Mouse (Mus musculus) megakaryocyte, embryonic 14.5 days (primary cell): Measurements from ENCODE around the gene Psenen. TPM values are rescaled to one million over a fixed set of nuclear protein-coding genes. Genes with fewer than 3 reads are reported as not detected.

ENCODE experiments used
- H3K27me3 ChIP-seq: replicated peaks from 2 replicates; pipeline ENCODE3; 2012; ENCODE audit warnings: inconsistent platforms
- H3K36me3 ChIP-seq: replicated peaks from 2 replicates; pipeline ENCODE3; 2012; ENCODE audit warnings: low read length, inconsistent platforms, mixed read lengths
- H3K4me1 ChIP-seq: 2 replicates; pipeline ENCODE4 v1.6.1; 2012; ENCODE audit warnings: inconsistent platforms
- H3K4me3 ChIP-seq: replicated peaks from 2 replicates; pipeline ENCODE3; 2012; ENCODE audit warnings: moderate library complexity, mild to moderate bottlenecking, inconsistent platforms
- H3K9me3 ChIP-seq: 2 replicates; pipeline ENCODE4 v1.6.1; 2012; ENCODE audit warnings: inconsistent platforms
- FLI1 ChIP-seq: IDR thresholded peaks from 2 replicates; pipeline ENCODE4 v1.6.1; 2012; ENCODE audit warnings: low read length, inconsistent platforms, mixed read lengths
- GATA1 ChIP-seq: IDR thresholded peaks from 3 replicates; pipeline ENCODE4 v1.6.1; 2012; ENCODE audit warnings: mixed read lengths, low read length, inconsistent platforms, borderline replicate concordance
- polyA plus RNA-seq: library from polyadenylated mRNA; stranded (reverse); fragments of >175 nt; gene quantifications from 2 replicates; pipeline ENCODE4 v1.2.3, GENCODE M21; 2012; ENCODE audit warnings: low replicate concordance; ENCODE audit not compliant: insufficient read depth

Psenen gene
- polyA plus RNA-seq, 1 experiment: 77.9 TPM

DNA sequence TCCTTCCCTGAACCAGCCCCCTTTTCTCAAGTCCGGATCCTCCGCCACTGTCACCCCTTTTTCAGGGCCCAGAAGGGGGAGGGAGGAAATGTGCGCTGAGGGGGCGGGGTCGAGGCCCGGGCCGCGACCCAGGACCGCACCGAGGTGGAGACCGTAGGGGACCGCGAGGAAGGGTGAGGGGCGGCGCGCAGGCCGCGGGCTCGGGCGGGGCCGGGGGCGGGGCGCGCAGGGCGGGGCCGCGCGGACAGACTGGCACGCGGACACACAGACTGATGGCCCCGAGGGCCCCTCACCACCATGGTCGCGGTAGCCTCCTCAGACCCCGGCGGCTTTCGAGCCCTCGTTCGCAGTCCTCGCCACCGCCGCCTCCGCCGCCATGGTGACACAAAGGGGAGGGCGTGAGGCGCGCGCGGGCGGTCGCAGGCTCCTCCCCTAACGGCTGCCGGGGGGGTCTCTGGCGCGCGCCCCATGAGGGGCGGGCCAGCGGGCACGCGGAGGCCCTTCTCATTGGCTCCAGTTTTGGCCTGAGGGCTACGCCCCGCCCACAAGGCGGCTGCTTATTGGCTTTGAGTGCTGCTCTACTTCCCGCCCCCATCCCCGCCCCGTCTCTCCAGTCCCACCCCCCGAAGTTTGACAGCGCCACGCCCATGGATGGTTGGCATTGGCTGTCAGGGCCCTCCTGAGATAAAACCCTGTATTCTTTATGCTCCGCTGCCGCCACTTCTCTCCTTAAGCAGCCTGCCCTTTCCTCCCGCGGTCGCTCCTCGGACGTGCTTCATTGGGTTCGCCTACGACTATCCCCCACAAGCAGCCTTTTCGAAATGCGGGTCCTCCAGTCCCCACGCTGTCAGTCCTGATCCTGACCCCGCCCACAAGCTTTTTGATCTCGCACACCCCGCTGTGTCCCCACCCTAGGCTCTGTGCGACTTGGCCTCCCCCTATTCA, 28.5 kb downstream of the Psenen start, which contains the start of gene Arhgap33:
TSS of gene Arhgap33 (minus strand) at position 428 of the 945 bp plus-strand sequence.
- peak within 1 kb of the TSS; percentile 98 for H3K4me3 ChIP-seq
- peaks cover 26% of the 10 kb centered on the region for H3K4me1 ChIP-seq
- TF ChIP-seq FLI1 (no peak), GATA1 (no peak)
- no peaks in the 10 kb centered on the region for H3K27me3 ChIP-seq
- peaks cover 54% of the 10 kb centered on the region for H3K36me3 ChIP-seq
- H3K9me3 ChIP-seq: no peaks in the 10 kb centered on the region

DNA sequence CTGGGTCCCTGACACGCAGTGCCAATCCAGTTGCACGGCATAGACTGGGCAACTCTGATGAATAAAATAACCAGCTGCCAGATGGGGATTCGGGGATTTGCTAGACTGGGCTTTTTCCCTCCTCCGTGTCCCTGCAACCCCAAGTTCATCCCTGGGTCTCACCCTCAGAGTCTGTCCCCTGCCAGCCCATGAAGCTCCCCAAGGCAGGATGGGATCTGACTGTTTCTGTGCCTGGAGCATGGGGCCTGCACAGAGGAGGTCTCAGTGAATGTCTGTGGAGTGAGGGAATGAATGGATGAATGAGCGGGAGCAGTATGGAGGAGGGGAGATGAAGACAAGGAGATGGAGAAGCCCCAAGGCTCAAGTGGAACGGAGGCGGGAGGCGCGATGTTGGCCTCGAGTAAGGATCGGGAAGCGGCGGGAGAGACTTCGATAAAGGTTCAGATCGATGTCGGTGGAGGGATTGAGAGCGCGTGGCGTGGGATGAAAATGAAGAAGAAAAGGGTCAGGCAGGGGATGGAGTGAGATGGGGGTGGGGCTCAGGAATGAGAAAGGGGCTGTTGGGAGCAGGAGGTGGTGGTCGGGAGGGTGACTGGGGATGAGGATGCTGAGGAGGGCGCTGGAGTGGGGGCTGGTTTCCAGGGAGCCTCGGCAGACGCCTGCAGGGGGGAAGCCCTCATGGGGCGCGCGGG, 29.3 kb downstream of the Psenen start:
- peak overlapping the region; percentile 98 for H3K4me3 ChIP-seq
- no peaks in the 10 kb centered on the region for H3K27me3 ChIP-seq
- no peaks in the 10 kb centered on the region for H3K9me3 ChIP-seq
- TF ChIP-seq FLI1 (no peak), GATA1 (no peak)
- peaks cover 26% of the 10 kb centered on the region for H3K4me1 ChIP-seq
- peaks cover 54% of the 10 kb centered on the region for H3K36me3 ChIP-seq

DNA sequence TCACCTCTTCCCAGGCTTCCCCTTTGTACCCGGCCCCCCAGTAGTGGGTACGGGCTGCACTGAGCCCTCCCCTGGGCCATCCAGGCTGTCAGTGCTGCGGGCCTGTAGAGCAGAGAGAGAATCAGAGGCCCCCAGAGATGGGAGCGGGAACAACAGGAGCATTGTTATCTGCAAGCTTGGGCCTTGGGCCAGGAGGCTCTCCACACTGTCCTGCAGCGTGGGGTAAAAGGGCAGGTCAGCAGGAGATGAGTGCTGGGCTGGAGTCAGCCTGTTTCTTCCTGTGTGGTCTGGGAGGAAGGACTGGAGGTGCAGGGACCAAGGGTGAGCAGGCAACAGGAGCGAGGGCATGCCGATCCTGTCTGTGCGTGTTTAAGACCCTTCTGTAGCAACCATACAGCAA, 30.5 kb downstream of the Psenen start:
- Histone ChIP-seq H3K4me1 (peaks cover 26% of the 10 kb centered on the region), H3K9me3 (no peaks in the 10 kb centered on the region), H3K27me3 (no peaks in the 10 kb centered on the region), H3K36me3 (peaks cover 57% of the 10 kb centered on the region), H3K4me3 (peak overlapping the region; percentile 40)
- no peak for TF ChIP-seq GATA1
- TF ChIP-seq FLI1: no peak

DNA sequence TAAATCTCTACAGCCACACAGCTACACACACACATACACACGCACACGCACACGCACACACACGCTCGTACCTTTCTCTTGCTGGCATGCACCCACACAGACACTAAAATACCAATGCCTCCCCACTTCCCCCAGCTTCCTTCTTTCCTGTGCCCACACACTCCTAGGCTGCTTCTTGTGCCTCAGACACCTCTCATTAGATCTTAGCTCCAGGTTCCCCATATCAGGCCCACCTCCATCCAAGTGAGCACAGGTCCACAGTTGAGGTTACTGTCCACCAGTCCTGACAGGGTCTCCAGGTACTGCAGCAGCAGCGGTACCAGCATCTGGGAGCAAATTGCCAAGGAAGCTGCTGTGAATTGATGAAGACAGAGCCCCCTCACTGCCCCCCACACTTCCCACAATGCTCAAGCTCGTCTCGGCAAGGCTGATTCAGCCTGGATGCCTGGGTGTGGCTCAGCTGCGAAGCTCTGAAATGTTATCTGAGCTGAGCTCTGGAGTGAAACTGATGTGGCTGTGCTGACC, 32.1 kb downstream of the Psenen start:
- peaks cover 68% of the 10 kb centered on the region for H3K36me3 ChIP-seq
- TF ChIP-seq GATA1: no peak
- TF ChIP-seq FLI1: no peak
- H3K4me1 ChIP-seq: peaks cover 26% of the 10 kb centered on the region
- H3K27me3 ChIP-seq: no peaks in the 10 kb centered on the region
- no peak overlapping the region for H3K4me3 ChIP-seq
- H3K9me3 ChIP-seq: no peaks in the 10 kb centered on the region

DNA sequence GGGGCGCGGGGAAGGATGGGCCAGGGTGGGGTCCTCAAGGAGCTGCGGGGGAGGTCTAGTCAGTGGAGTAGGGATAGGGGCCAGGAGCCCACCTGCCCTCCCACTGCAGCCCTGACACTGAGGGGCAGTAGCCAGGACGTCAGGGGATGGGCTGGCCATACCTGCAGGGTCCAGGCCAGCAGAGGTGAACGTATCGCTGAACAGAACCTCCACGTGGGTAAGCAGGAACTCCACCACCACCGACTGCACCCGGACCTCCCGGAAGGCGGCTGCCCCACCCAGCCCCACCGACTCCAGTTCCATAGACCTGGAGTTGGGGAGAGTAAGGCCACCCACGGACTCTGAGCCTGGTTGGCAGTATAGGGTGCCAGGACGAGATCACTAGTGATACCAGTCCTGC, 36.4 kb downstream of the Psenen start:
- no peaks in the 10 kb centered on the region for H3K27me3 ChIP-seq
- H3K4me3 ChIP-seq: no peak overlapping the region
- H3K4me1 ChIP-seq: no peaks in the 10 kb centered on the region
- H3K36me3 ChIP-seq: peaks cover 95% of the 10 kb centered on the region
- TF ChIP-seq FLI1 (no peak), GATA1 (no peak)
- no peaks in the 10 kb centered on the region for H3K9me3 ChIP-seq

DNA sequence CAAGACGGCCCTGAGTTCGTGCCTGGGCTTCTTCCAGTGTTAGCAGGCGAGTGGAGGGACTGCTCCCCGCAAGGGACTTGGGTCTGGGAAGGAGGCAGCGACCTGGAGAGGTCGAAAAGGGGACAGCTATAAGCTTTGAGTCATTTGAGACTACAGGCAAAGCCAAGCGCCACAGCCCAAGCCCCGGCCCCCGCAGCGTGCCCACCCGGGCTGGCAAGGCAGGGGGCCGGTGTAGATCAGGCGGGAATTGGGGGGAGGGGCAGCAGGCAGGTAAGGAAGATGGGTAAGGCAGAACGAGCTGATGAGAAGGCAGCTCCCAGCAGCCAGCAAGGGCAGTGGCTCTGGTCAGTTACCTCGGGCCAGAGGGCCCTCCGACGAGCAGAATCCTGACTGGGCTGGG, 37.0 kb downstream of the Psenen start:
- no peak overlapping the region for H3K4me3 ChIP-seq
- H3K36me3 ChIP-seq: peaks cover 89% of the 10 kb centered on the region
- H3K9me3 ChIP-seq: no peaks in the 10 kb centered on the region

DNA sequence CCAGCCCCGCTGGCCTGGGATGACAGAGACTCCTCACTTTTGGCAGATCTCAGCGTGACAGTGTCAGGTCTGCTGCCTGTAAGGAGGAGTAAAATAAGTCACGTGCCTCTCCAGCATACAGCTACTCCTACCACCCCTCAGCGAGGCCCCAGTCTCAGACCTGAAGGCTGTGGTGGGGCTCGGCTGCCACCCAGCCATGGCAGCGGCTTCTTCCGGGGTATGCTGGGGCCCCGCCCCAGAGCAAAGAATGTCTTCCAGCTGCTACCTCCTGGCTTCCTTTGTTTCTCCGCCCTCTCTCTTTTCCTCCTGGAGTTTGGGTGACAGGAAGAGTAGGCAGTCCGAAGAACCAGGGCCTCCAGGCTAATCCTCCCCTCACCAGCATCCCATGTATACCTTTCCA, 37.5 kb downstream of the Psenen start:
- peaks cover 5% of the 10 kb centered on the region for H3K27me3 ChIP-seq
- H3K4me3 ChIP-seq: no peak overlapping the region
- no peaks in the 10 kb centered on the region for H3K4me1 ChIP-seq
- no peaks in the 10 kb centered on the region for H3K9me3 ChIP-seq
- TF ChIP-seq FLI1: no peak
- no peak for TF ChIP-seq GATA1
- H3K36me3 ChIP-seq: peaks cover 84% of the 10 kb centered on the region

More for the DNA sequence above, 37.0 kb downstream of the Psenen start:
- Histone ChIP-seq H3K27me3 (peaks cover under 1% of the 10 kb centered on the region), H3K4me1 (no peaks in the 10 kb centered on the region)
- no peak for TF ChIP-seq FLI1
- TF ChIP-seq GATA1: no peak

DNA sequence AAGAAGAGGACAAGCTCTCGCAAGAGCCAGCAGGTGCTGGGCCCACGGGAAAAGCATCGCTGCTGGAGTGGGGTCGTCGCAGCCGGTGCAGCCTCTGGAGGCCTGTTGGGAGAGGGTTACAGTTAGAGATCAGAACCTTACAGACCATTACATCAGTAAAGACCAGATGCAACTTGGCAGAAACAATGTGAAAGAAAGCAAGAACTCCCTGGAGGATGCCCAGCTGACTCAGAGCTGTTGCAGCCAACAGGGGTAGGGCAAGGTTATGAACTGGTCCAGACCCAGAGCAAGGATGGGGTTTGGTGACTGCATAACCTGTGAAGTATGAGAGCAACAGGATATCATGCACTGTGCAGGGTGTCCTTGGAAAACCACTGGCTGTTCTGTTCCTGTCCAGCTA, 38.9 kb downstream of the Psenen start:
- peaks cover 70% of the 10 kb centered on the region for H3K36me3 ChIP-seq
- no peak for TF ChIP-seq FLI1
- TF ChIP-seq GATA1: no peak
- no peak overlapping the region for H3K4me3 ChIP-seq
- H3K9me3 ChIP-seq: no peaks in the 10 kb centered on the region
- H3K4me1 ChIP-seq: no peaks in the 10 kb centered on the region
- peaks cover 18% of the 10 kb centered on the region for H3K27me3 ChIP-seq

DNA sequence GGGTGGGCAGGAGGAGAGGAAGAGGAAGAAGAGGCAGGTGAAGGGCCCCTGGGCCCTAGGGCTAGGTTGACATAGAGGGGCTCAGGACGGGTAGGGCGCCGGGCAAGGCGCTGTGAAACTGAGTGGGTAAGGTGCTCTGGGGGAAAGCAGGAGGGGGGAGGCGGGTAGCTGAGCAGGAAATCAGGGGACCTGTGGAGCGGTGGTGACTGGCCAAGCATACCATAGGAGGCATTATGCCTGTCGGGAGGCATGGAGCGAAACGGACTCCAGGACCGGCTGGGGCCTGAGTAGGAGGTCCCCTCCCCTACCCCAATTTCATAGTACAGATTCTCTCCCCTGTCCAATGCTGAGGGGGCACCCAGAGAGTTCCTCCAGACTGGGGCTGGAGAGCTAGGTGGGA, 40.6 kb downstream of the Psenen start:
- H3K9me3 ChIP-seq: no peaks in the 10 kb centered on the region
- H3K4me3 ChIP-seq: no peak overlapping the region
- TF ChIP-seq FLI1 (no peak), GATA1 (no peak)
- no peaks in the 10 kb centered on the region for H3K4me1 ChIP-seq
- H3K36me3 ChIP-seq: peaks cover 54% of the 10 kb centered on the region
- H3K27me3 ChIP-seq: peaks cover 33% of the 10 kb centered on the region
